Mouse (Mus musculus) liver, adult 2 months (tissue): ENCODE data around the gene AC161166.1. TPM values are rescaled to one million over a fixed set of nuclear protein-coding genes. Genes with fewer than 3 reads are reported as not detected.
A peak's percentile ranks its signal among the peaks of the same experiment; 100 is the strongest.
"Not testable (repeated sequence)": the region's sequence is repeated elsewhere in the genome, so short reads cannot be mapped to it uniquely, and the experiment has no call there.

Experiments
- DNase-seq: peaks from one replicate; pipeline ENCODE4 v3.0.0-alpha.2; 2011; ENCODE audit warnings: low read depth, low spot score; ENCODE audit errors: extremely low read depth
- H3K27ac ChIP-seq: fragments of 200-500 bp; replicated peaks from 2 replicates; pipeline ENCODE4 v1.5.1; 2012; ENCODE audit warnings: low read depth, mild to moderate bottlenecking, control low read depth, inconsistent platforms, low read length; ENCODE audit not compliant: insufficient read depth
- H3K27me3 ChIP-seq: fragments of 200-500 bp; 2 replicates; pipeline ENCODE4 v1.6.1; 2012; ENCODE audit warnings: mild to moderate bottlenecking, moderate library complexity, low read length, inconsistent platforms; ENCODE audit not compliant: control insufficient read depth, insufficient read depth
- H3K36me3 ChIP-seq: fragments of 200-500 bp; 2 replicates; pipeline ENCODE4 v1.6.1; 2012; ENCODE audit warnings: low read length, inconsistent platforms; ENCODE audit not compliant: control insufficient read depth, insufficient read depth
- H3K4me1 ChIP-seq: fragments of 200-500 bp; 2 replicates; pipeline ENCODE4 v1.6.1; 2011; ENCODE audit warnings: low read length; ENCODE audit not compliant: control insufficient read depth, insufficient read depth
- H3K4me3 ChIP-seq: fragments of 200-500 bp; 2 replicates; pipeline ENCODE4 v1.5.1; 2011; ENCODE audit warnings: low read depth, mild to moderate bottlenecking, control low read depth, low read length, moderate library complexity; ENCODE audit not compliant: insufficient read depth
- H3K79me2 ChIP-seq: fragments of 200-500 bp; 2 replicates; pipeline ENCODE4 v1.6.1; 2012; ENCODE audit warnings: inconsistent platforms, mild to moderate bottlenecking, low read length, moderate library complexity; ENCODE audit not compliant: control insufficient read depth, insufficient read depth
- H3K9ac ChIP-seq: fragments of 200-500 bp; 2 replicates; pipeline ENCODE4 v1.6.1; 2012; ENCODE audit warnings: low read depth, mild to moderate bottlenecking, control low read depth, inconsistent platforms, low read length
- CTCF ChIP-seq: fragments of 200-500 bp; IDR thresholded peaks from 2 replicates; pipeline ENCODE4 v1.5.1; 2011; ENCODE audit warnings: low read depth, low read length, control low read depth
- POLR2A ChIP-seq: fragments of 200-500 bp; IDR thresholded peaks from 2 replicates; pipeline ENCODE4 v1.6.1; 2011; ENCODE audit warnings: low read length, control low read depth; ENCODE audit not compliant: insufficient read depth; ENCODE audit errors: extremely low read depth
- WGBS: fragments of 180-500 bp; shearing (Covaris S2); methylation state at CpG from one replicate; pipeline ENCODE4 v1.1.7; 2018; 5-methylcytosine and 5-hydroxymethylcytosine counted together
- polyA plus RNA-seq: library from polyadenylated mRNA; depleted of rRNA; stranded (reverse); fragments of >200 nt; gene quantifications from 2 replicates; pipeline ENCODE4 v1.2.3, GENCODE M21; 2012
- total RNA-seq: library from RNA; depleted of rRNA; stranded (reverse); fragments of >200 nt; gene quantifications from 2 replicates; pipeline ENCODE4 v1.2.3, GENCODE M21; 2014

AC161166.1 gene
- total and polyA plus RNA-seq, 2 experiments = not detected

DNA sequence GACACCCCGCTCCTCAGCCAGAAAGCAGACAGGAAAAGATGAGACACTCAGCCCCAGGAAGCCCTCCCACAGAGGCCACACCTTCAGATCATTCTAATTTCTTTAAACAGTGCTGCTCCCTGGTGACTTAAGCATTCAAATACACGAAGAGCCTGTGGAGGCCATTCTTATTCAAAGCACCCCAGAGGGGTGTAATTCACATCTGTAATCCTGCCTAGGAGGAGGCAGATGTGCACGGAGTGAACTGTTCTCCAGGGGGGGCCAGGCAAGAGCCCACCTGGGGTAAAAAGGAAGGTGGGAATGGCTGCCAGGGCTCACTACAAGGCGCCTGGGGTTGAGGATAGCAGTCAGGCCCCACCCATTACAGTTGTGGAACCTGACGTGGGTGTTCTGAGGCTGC, 4.8 kb upstream of the AC161166.1 start:
- Histone ChIP-seq H3K27ac (no peak overlapping the region), H3K27me3 (no peaks in the 10 kb centered on the region), H3K4me1 (no peaks in the 10 kb centered on the region), H3K9ac (no peak overlapping the region), H3K4me3 (no peak overlapping the region), H3K36me3 (no peaks in the 10 kb centered on the region), H3K79me2 (no peaks in the 10 kb centered on the region)
- TF ChIP-seq POLR2A (no peak), CTCF (no peak)
- WGBS = 81% methylated on average over 5 of the region's 5 CpGs
- no peak for DNase-seq

DNA sequence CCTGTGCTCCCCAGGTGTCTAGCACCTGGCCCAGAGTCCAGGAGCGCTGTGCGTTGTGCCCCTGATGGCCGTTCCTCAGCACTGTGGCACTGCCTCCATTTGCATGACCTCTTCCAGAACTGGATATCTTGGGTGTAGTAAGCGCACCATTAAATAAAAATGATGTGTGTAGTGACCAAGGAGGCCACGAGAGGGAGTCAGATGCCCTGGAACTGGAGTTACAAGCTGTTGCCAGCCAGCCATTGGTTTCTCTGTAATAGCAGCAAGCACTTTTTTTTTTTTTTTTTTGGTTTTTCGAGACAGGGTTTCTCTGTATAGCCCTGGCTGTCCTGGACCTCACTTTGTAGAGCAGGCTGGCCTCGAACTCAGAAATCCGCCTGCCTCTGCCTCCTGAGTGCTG, 4.1 kb upstream of the AC161166.1 start:
- WGBS = 81% methylated on average over 8 of the region's 8 CpGs
- not testable (repeated sequence) for H3K36me3 ChIP-seq, H3K4me1 ChIP-seq, H3K4me3 ChIP-seq, H3K79me2 ChIP-seq, H3K27ac ChIP-seq, H3K27me3 ChIP-seq, H3K9ac ChIP-seq
- peak; percentile 38 for DNase-seq

DNA sequence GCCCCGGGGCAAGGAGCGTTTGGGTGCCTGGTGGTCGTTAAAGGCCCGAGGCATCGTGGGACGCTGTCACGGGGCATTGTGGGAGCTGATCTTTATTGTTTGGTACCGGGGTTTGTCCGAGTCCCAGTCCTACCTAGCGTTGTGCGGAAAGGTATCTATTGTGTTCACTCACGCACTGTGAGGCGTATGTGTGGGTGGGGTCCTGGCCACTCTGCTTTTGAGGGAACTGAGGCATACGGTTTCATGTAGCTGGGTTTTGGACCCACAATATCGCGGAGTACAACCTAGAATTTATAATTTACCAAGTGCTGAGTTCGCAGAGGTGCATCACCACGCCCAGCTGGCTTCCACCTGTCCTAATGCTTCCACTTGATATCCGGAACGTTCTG, 4.5 kb downstream of the AC161166.1 start:
- no peaks in the 10 kb centered on the region for H3K36me3 ChIP-seq
- peak; percentile 21 for DNase-seq
- H3K4me3 ChIP-seq = peak overlapping the region; percentile 98
- H3K27ac ChIP-seq = peak overlapping the region; percentile 95
- no peaks in the 10 kb centered on the region for H3K79me2 ChIP-seq
- no peaks in the 10 kb centered on the region for H3K27me3 ChIP-seq
- H3K4me1 ChIP-seq = peaks cover 8% of the 10 kb centered on the region
- WGBS = 4% methylated on average over 20 of the region's 20 CpGs
- TF ChIP-seq CTCF (no peak), POLR2A (no peak)
- peak overlapping the region; percentile 100 for H3K9ac ChIP-seq

DNA sequence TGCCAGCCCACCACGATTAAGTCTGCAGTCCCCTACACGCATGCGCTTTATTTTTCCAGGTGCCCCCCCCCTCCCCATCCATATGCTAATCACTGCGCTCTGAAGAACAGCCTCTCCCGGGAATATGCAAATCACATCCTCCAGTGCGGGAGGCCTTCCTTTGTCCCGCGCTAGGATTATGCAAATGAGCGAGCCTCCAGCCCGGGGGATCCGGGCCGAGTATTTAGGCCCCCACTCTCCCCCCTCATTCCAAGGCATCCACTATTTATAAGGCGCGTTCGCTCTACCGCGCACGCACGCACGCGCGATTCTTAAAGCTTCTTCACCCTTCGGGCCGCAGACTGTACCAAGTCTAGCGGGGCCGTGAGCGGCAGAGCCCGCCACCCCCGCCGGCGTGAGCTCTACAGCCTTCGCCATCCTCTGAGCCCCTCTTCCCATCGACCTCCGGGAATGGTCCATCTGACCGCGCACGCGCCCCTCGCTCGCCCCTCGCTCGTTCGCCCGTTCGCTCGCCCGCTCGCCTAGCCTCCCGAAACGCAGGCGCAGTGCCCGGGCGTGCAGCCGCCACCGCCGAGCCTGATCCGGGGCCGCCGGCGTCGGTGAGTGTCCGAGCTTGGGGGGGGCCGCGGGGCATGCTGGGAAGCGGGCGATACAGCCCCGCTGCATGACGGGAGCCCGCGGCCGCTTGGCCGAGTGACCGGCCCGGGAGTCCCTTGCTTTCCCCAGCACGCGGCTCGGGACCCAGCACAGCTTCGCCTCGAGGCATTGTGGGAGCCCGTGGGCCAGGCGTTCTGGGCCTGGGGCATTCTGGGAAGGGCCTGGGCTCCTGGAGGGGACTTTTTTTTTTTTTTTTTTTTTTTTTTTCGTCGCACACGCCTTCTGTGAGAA, 5.2 kb downstream of the AC161166.1 start, which contains the start of gene Zfp428:
Gene Zfp428, plus strand, starts transcription at position 169 of the 888 bp plus-strand sequence.
- peak; percentile 77; the same call in 1 of the 2 replicates for TF ChIP-seq POLR2A
- no peak for TF ChIP-seq CTCF
- under 1% methylated on average over 78 of the region's 84 CpGs for WGBS
- peak; percentile 71 for DNase-seq
- Histone ChIP-seq H3K79me2 (no peaks in the 10 kb centered on the region), H3K27me3 (no peaks in the 10 kb centered on the region), H3K4me1 (peaks cover 8% of the 10 kb centered on the region), H3K9ac (peak within 1 kb of the TSS; percentile 100), H3K36me3 (no peaks in the 10 kb centered on the region), H3K27ac (peak within 1 kb of the TSS; percentile 95), H3K4me3 (peak within 1 kb of the TSS; percentile 98)

DNA sequence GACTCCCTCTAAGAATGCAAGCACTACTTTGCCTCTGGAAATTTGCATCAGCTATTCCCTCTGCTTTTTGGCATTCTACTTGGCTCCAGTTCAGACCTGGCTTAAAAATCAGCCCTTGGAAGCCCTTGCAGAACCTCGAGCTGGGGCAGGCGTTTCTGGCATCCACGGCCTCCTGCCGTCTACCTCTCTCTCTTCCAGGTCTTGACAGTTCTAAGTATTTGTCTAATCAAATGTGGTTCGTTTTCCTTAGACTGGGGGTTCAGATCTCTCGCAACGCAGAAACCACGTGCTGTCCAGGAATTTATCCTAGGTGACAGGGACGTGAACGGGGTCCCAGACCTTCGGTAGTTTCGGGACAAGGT, 5.8 kb downstream of the AC161166.1 start:
- Histone ChIP-seq H3K4me3 (peak overlapping the region; percentile 98), H3K27ac (peak overlapping the region; percentile 95), H3K27me3 (no peaks in the 10 kb centered on the region), H3K36me3 (no peaks in the 10 kb centered on the region), H3K4me1 (peaks cover 8% of the 10 kb centered on the region), H3K79me2 (no peaks in the 10 kb centered on the region), H3K9ac (peak overlapping the region; percentile 100)
- DNase-seq = peak; percentile 76
- TF ChIP-seq CTCF (no peak), POLR2A (no peak)
- 3% methylated on average over 12 of the region's 12 CpGs for WGBS

DNA sequence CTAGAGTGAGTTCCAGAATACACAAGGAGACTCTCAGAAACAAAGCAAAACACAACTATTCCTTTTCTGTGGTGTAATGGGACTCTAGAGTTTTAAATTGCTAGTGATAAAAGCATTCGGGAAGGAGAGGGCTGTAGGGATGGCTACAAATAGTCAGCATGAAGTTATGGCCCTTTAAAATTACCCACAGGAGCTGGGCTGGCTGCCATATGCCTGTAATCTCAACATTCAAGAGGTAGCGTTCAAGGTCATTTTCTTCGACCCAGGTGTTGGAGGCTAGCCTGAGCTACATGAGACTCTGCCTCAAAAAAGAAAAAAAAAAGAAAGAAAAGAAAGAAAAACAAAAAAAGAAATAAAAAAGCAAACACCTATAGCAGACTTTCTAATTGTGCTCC, 6.2 kb downstream of the AC161166.1 start:
- H3K4me3 ChIP-seq = no peak overlapping the region; the same call in 1 of the 2 replicates
- no peaks in the 10 kb centered on the region for H3K79me2 ChIP-seq
- H3K4me1 ChIP-seq = peaks cover 8% of the 10 kb centered on the region
- 9% methylated on average over 3 of the region's 3 CpGs for WGBS
- no peak for DNase-seq
- H3K9ac ChIP-seq = no peak overlapping the region
- H3K27me3 ChIP-seq = no peaks in the 10 kb centered on the region
- no peaks in the 10 kb centered on the region for H3K36me3 ChIP-seq
- TF ChIP-seq CTCF (no peak), POLR2A (no peak)
- peak overlapping the region; percentile 95; the same call in 1 of the 2 replicates for H3K27ac ChIP-seq
